Mouse (Mus musculus): ENCODE measurements around the gene Hdac6. TPM values are rescaled to one million over a fixed set of nuclear protein-coding genes. Genes with fewer than 3 reads are reported as not detected.

The Hdac6 gene
- polyA plus RNA-seq, 1 experiment: 16.9 TPM

DNA sequence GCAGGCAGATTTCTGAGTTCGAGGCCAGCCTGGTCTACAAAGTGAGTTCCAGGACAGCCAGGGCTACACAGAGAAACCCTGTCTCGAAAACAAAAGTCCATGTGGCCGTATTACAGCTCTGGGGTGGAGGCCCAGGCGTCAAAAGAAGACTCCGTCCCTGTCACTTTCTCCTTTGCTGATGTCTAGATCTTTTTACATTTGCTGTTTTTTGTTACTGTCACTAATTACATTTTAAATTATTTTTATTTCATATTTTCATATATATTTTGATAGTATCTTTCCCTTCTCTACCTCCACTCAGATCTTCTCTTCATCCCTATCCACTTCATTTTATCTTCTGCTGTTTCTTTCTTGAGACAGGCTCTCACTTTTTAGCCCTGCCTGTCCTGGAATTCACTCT lies 40.0 kb downstream of the Hdac6 start, which contains the start of gene Gm10491:
Gm10491 (minus strand) TSS at position 101 of the 400 bp plus-strand sequence.
- Histone ChIP-seq H3K27me3 (ENCODE audit: control insufficient read depth, insufficient read depth, low read length) (no peaks in the 10 kb centered on the region), H3K4me1 (ENCODE audit: control insufficient read depth, insufficient read depth, insufficient read length) (no peaks in the 10 kb centered on the region), H3K27ac (ENCODE audit: insufficient read depth, low read length) (no peak within 1 kb of the TSS), H3K36me3 (ENCODE audit: control insufficient read depth, insufficient read depth, low read length) (peaks cover 3% of the 10 kb centered on the region), H3K4me3 (ENCODE audit: extremely low read depth, insufficient read depth, insufficient read length) (no peak within 1 kb of the TSS)
- 87% methylated on average over 5 of the region's 5 CpGs for WGBS
- no peak for DNase-seq (ENCODE audit: low read depth in 1 of 2, low spot score in 2 of 2)
- TF ChIP-seq POLR2A (IDR thresholded peaks at IDR 0.05; ENCODE audit: low read depth, low read length) (no peak), CTCF (IDR thresholded peaks at IDR 0.05; ENCODE audit: extremely low read depth, insufficient read depth, insufficient read length, insufficient replicate concordance) (no peak)

DNA sequence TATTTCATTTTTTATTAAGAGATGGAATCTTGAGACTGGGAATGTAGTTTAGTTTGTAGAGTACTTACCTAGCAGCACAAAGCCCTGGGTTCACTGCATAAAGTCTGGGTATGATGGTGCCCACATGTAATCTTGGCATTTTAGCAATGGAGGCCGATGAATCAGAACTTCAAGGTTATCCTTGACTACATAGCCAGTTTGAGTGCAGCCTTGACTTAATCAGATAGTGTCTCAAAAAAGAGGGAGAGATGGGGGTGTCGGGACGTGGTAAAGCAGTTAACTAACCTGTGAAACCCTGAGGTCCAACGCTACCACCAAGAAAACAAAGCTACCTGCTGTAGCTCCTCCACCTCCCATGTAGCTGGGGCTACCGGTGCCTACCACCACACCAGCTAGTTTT lies 43.2 kb downstream of the Hdac6 start:
- no peak for DNase-seq (ENCODE audit: low read depth in 1 of 2, low spot score in 2 of 2)
- no peak for TF ChIP-seq CTCF (IDR thresholded peaks at IDR 0.05; ENCODE audit: extremely low read depth, insufficient read depth, insufficient read length, insufficient replicate concordance)
- no peak for TF ChIP-seq POLR2A (IDR thresholded peaks at IDR 0.05; ENCODE audit: low read depth, low read length)
- WGBS: 92% methylated on average over 5 of the region's 5 CpGs

DNA sequence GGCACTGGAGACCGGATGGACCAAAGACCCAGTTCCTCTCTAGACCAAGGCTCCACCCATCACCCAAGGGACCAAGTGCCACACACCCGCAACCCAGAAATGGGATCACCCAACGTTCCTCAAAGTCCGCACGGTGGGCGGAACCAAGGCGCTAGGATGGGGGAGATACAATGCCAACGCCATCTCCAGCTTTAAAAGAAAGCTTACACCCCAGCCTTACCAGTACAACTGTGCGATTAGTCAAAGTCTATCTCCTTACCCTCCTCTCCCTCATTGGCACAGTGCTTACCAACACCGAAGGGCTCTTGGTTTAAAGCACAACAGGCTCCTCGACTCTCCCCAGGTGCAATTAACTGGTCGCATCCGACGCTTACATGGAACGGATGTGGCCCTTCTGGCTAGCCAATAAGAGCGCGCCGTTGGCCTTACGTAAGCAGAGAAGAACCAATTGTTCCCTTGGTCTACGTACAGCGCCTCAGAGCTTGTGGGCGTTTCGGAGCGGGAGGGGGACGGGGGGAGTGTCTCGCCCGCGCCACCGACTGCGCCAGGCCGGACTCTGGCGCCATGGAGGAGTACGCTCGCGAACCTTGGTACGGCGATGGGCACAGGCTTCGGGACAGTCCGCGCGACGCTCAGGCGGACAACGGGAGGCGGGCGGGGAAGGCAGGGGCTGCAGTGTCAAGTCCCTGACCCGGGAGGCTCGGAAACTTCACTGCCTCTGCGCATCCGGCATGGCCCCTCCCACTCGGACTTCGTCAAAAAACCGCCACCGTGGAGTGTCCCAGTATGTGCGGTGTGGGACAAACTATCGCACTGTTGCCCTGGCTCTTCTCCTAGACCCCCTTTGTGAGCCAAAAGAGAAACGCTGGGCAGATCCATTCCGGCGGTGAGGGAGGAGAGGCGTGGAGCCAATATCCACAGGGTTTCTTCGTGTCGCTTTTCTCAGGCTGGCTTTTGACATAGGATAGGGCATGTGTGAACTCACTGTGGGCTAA lies 48.5 kb downstream of the Hdac6 start, which contains the start of the genes Pqbp1 and Timm17b:
Pqbp1 (minus strand) TSS at position 390 of the 995 bp plus-strand sequence.
Timm17b (plus strand) TSS at position 478 of the 995 bp plus-strand sequence.
- H3K27me3 ChIP-seq (ENCODE audit: control insufficient read depth, insufficient read depth, low read length): no peaks in the 10 kb centered on the region
- H3K4me1 ChIP-seq (ENCODE audit: control insufficient read depth, insufficient read depth, insufficient read length): no peaks in the 10 kb centered on the region
- WGBS: 21% methylated on average over 62 of the region's 62 CpGs
- DNase-seq (ENCODE audit: low read depth in 1 of 2, low spot score in 2 of 2): peak; percentile 85 to 89
- no peak for TF ChIP-seq CTCF (IDR thresholded peaks at IDR 0.05; ENCODE audit: extremely low read depth, insufficient read depth, insufficient read length, insufficient replicate concordance)
- TF ChIP-seq POLR2A (IDR thresholded peaks at IDR 0.05; ENCODE audit: low read depth, low read length): peak; percentile 7; the same call in 1 of the 2 replicates
- H3K36me3 ChIP-seq (ENCODE audit: control insufficient read depth, insufficient read depth, low read length): peaks cover 6% of the 10 kb centered on the region
- peak within 1 kb of the TSS; percentile 82 for H3K4me3 ChIP-seq (ENCODE audit: extremely low read depth, insufficient read depth, insufficient read length)
- H3K27ac ChIP-seq (ENCODE audit: insufficient read depth, low read length): peak within 1 kb of the TSS; percentile 96

More for the DNA sequence above, 43.2 kb downstream of the Hdac6 start:
- Histone ChIP-seq H3K4me1 (ENCODE audit: control insufficient read depth, insufficient read depth, insufficient read length) (no peaks in the 10 kb centered on the region), H3K27ac (ENCODE audit: insufficient read depth, low read length) (no peak overlapping the region), H3K36me3 (ENCODE audit: control insufficient read depth, insufficient read depth, low read length) (peaks cover 3% of the 10 kb centered on the region), H3K4me3 (ENCODE audit: extremely low read depth, insufficient read depth, insufficient read length) (no peak overlapping the region), H3K27me3 (ENCODE audit: control insufficient read depth, insufficient read depth, low read length) (no peaks in the 10 kb centered on the region)

DNA sequence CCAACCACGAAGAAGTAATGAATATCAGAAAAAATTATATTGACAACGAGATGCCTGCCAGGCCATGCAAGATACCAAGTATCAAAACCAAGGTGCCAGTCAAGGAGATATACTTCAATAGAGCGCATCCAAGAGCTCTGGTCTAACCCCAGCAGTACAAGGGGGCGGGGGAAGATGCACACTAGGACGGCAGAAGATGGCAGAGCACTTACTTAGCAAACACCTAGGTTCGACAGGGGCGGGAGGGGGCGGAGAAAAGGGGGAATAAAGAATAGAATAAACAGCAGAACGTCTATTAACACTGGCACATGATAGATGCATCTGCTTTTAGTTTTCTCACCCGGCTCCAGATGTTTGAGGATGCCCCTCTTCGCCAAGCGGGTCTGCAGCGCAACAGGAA lies 49.5 kb downstream of the Hdac6 start:
- peak overlapping the region; percentile 82 for H3K4me3 ChIP-seq (ENCODE audit: extremely low read depth, insufficient read depth, insufficient read length)
- H3K36me3 ChIP-seq (ENCODE audit: control insufficient read depth, insufficient read depth, low read length): peaks cover 9% of the 10 kb centered on the region
- TF ChIP-seq POLR2A (IDR thresholded peaks at IDR 0.05; ENCODE audit: low read depth, low read length) (no peak), CTCF (IDR thresholded peaks at IDR 0.05; ENCODE audit: extremely low read depth, insufficient read depth, insufficient read length, insufficient replicate concordance) (no peak)
- 22% methylated on average over 13 of the region's 13 CpGs for WGBS
- no peaks in the 10 kb centered on the region for H3K4me1 ChIP-seq (ENCODE audit: control insufficient read depth, insufficient read depth, insufficient read length)
- no peaks in the 10 kb centered on the region for H3K27me3 ChIP-seq (ENCODE audit: control insufficient read depth, insufficient read depth, low read length)
- peak in 1 of 2 experiments; percentile 30 for DNase-seq (ENCODE audit: low read depth in 1 of 2, low spot score in 2 of 2)
- peak overlapping the region; percentile 92 for H3K27ac ChIP-seq (ENCODE audit: insufficient read depth, low read length)

DNA sequence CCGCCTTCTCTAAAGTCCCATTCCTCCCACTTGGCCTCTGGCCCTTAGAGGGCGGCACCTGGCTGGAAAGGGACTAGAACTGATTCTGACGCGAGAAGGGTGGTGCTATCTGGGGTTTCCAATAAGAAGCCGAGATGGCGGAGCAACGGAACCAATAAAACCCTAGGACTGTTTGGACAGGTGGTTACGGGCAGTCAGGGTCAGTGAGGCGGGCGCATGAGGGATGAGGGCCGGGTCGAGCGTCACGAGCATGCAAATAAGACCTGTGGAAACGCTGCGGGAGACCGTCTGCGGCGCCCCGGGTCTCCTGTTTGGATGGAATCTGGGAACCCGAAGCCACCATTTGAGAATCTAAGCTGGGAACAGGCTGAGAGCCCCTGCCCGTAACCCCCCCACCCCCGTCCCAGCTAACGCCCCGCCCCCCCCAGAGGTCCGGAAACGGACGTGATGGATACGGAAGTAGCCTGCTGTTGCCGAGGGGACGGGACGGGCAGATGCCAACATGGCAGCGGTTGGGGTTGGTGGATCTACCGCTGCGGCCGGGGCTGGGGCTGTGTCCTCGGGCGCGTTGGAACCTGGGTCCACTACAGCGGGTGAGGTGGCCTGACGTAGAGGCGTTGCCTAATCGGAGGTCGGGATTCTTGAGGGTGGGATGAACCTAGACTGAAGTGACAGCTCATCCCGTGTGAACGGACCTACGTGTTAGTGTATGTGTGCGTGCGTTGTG lies 63.7 kb downstream of the Hdac6 start, which contains the start of gene Slc35a2:
Slc35a2 (plus strand) TSS at position 188 of the 727 bp plus-strand sequence.
- 16% methylated on average over 49 of the region's 49 CpGs for WGBS
- peak; percentile 22; the same call in 1 of the 2 replicates for TF ChIP-seq POLR2A (IDR thresholded peaks at IDR 0.05; ENCODE audit: low read depth, low read length)
- TF ChIP-seq CTCF (IDR thresholded peaks at IDR 0.05; ENCODE audit: extremely low read depth, insufficient read depth, insufficient read length, insufficient replicate concordance): no peak
- Histone ChIP-seq H3K27ac (ENCODE audit: insufficient read depth, low read length) (peak within 1 kb of the TSS; percentile 82), H3K36me3 (ENCODE audit: control insufficient read depth, insufficient read depth, low read length) (peaks cover 1% of the 10 kb centered on the region; the same call in 1 of the 2 replicates), H3K4me3 (ENCODE audit: extremely low read depth, insufficient read depth, insufficient read length) (peak within 1 kb of the TSS; percentile 73), H3K27me3 (ENCODE audit: control insufficient read depth, insufficient read depth, low read length) (no peaks in the 10 kb centered on the region), H3K4me1 (ENCODE audit: control insufficient read depth, insufficient read depth, insufficient read length) (no peaks in the 10 kb centered on the region; the same call in 1 of the 2 replicates)
- peak; percentile 64 to 71 for DNase-seq (ENCODE audit: low read depth in 1 of 2, low spot score in 2 of 2)

Other genes with a start within 250 kb of the Hdac6 start
- 38.4 and 41.7 TPM in 2 replicates for gene Wdr45, start 233.6 kb downstream of the Hdac6 start, polyA plus RNA-seq (2012; rRNA removed)
- gene Gm45208, start 225.6 kb downstream of the Hdac6 start, polyA plus RNA-seq (2012; rRNA removed): 0.13 and 0.75 TPM in 2 replicates
- gene Praf2, start 219.4 kb downstream of the Hdac6 start, polyA plus RNA-seq (2012; rRNA removed): 26.0 and 33.7 TPM in 2 replicates
- 1.6 and 1.7 TPM in 2 replicates for gene Ccdc120, start 197.0 kb downstream of the Hdac6 start, polyA plus RNA-seq (2012; rRNA removed)
- gene Tfe3, start 185.3 kb downstream of the Hdac6 start, polyA plus RNA-seq (2012; rRNA removed): 23.3 and 24.6 TPM in 2 replicates
- gene Gripap1, start 158.1 kb downstream of the Hdac6 start, polyA plus RNA-seq (2012; rRNA removed): 53.3 and 53.9 TPM in 2 replicates
- 1.4 and 1.6 TPM in 2 replicates for gene Kcnd1, start 125.6 kb downstream of the Hdac6 start, polyA plus RNA-seq (2012; rRNA removed)
- gene Otud5, start 106.5 kb downstream of the Hdac6 start, polyA plus RNA-seq (2012; rRNA removed): 54.8 and 61.6 TPM in 2 replicates
- 40.1 and 75.0 TPM in 2 replicates for gene Pim2, start 69.6 kb downstream of the Hdac6 start, polyA plus RNA-seq (2012; rRNA removed)
- gene Slc35a2, start 63.9 kb downstream of the Hdac6 start, polyA plus RNA-seq (2012; rRNA removed): 34.7 and 49.5 TPM in 2 replicates
- gene Pqbp1, start 48.6 kb downstream of the Hdac6 start, polyA plus RNA-seq (2012; rRNA removed): 79.1 and 83.1 TPM in 2 replicates
- gene Timm17b, start 48.5 kb downstream of the Hdac6 start, polyA plus RNA-seq (2012; rRNA removed): 36.2 and 39.2 TPM in 2 replicates
- not detected in 2 replicates for gene Gm10491, start 40.1 kb downstream of the Hdac6 start, polyA plus RNA-seq (2012; rRNA removed)
- not detected in 2 replicates for gene Gm10490, start 38.3 kb downstream of the Hdac6 start, polyA plus RNA-seq (2012; rRNA removed)
- gene Pcsk1n, start 28.1 kb downstream of the Hdac6 start, polyA plus RNA-seq (2012; rRNA removed): 0.15 and 0.16 TPM in 2 replicates
- gene Eras, start 19.3 kb downstream of the Hdac6 start, polyA plus RNA-seq (2012; rRNA removed): not detected in 2 replicates
- gene Gata1, start 30.2 kb upstream of the Hdac6 start, polyA plus RNA-seq (2012; rRNA removed): 25.7 and 32.0 TPM in 2 replicates
- not detected in 2 replicates for gene Glod5, start 70.6 kb upstream of the Hdac6 start, polyA plus RNA-seq (2012; rRNA removed)
- gene Suv39h1, start 126.9 kb upstream of the Hdac6 start, polyA plus RNA-seq (2012; rRNA removed): 14.1 and 17.4 TPM in 2 replicates
- gene Was, start 142.6 kb upstream of the Hdac6 start, polyA plus RNA-seq (2012; rRNA removed): 52.2 and 65.4 TPM in 2 replicates
- 64.1 and 85.8 TPM in 2 replicates for gene Wdr13, start 185.0 kb upstream of the Hdac6 start, polyA plus RNA-seq (2012; rRNA removed)
- 89.2 and 95.6 TPM in 2 replicates for gene Rbm3, start 198.0 kb upstream of the Hdac6 start, polyA plus RNA-seq (2012; rRNA removed)
- 13.9 and 16.5 TPM in 2 replicates for gene Tbc1d25, start 228.3 kb upstream of the Hdac6 start, polyA plus RNA-seq (2012; rRNA removed)
- 40.9 and 64.1 TPM in 2 replicates for gene Ebp, start 245.6 kb upstream of the Hdac6 start, polyA plus RNA-seq (2012; rRNA removed)